Mouse (Mus musculus): ENCODE measurements around the gene Cant1. TPM values are rescaled to one million over a fixed set of nuclear protein-coding genes. Genes with fewer than 3 reads are reported as not detected.

Cant1 gene
- polyA plus RNA-seq, 1 experiment from 2014 or later, result 22.5 TPM

DNA sequence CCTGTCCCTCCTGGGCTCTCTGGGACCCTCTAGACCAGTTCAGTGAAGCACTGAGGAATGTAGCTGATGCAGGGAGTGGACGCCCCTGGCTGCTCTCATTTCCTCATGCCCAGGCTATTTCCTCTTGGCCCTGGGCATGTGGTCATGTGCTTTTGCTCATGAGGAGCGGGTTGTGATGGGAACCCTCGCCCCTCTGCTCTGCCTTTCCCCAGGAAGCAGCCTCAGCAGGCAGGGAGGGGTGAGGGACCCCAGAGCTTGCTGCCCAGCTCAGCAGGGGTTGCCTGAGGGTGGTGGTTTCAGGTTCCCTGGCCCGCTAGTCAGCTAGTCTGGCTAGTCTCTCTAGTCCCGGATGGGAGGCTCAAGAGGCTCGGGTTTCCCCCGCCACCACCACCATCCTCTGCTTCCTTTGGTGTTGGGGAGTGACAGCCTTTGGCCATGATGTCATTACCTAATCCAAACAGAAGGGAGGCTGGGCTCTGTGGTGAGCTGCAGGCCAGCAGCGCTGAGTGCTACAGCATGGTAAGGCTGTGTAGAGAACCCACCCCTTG lies 55.8 kb downstream of the Cant1 start:
- 5% methylated on average over 8 of the region's 8 CpGs for WGBS
- peak overlapping the region; percentile 90 for H3K27ac ChIP-seq (ENCODE audit: low read length)
- H3K9me3 ChIP-seq (replicated peaks; ENCODE audit: control insufficient read depth, low read length), result no peaks in the 10 kb centered on the region
- H3K4me3 ChIP-seq (replicated peaks; ENCODE audit: low read length), result no peak overlapping the region
- H3K27me3 ChIP-seq (ENCODE audit: control insufficient read depth, insufficient read depth, low read length), result no peaks in the 10 kb centered on the region
- H3K9ac ChIP-seq (ENCODE audit: low read length), result peak overlapping the region; percentile 65
- peak; percentile 86 for ATAC-seq (ENCODE audit: insufficient read depth, low FRiP score)
- H3K4me2 ChIP-seq (ENCODE audit: low read depth, low read length), result peak overlapping the region; percentile 41
- no peaks in the 10 kb centered on the region for H3K36me3 ChIP-seq (ENCODE audit: control insufficient read depth, insufficient read depth, low read length)
- H3K4me1 ChIP-seq (ENCODE audit: control insufficient read depth, insufficient read depth, low read length), result peaks cover 40% of the 10 kb centered on the region

DNA sequence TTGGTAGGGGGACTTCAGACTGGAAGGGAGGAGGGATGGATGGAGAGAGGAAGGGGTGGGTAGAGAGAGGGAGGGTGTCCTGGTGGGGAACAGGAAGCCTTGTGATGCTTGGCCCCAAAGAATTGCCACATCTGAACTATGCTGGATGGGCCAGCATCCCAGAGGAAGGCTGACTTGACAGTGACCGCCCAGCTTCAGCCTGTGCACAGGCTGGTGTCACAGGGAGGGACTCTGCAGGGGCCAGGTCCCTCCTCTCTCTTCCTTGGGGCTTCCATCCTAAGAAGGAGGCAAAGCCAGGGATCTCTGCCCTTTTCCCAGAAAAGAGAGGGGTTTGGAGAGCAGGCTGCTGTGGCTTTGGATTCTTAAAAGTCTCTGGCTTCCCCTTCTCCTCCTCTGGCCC lies 56.4 kb downstream of the Cant1 start:
- Histone ChIP-seq H3K9ac (ENCODE audit: low read length) (peak overlapping the region; percentile 65), H3K4me2 (ENCODE audit: low read depth, low read length) (no peak overlapping the region)

DNA sequence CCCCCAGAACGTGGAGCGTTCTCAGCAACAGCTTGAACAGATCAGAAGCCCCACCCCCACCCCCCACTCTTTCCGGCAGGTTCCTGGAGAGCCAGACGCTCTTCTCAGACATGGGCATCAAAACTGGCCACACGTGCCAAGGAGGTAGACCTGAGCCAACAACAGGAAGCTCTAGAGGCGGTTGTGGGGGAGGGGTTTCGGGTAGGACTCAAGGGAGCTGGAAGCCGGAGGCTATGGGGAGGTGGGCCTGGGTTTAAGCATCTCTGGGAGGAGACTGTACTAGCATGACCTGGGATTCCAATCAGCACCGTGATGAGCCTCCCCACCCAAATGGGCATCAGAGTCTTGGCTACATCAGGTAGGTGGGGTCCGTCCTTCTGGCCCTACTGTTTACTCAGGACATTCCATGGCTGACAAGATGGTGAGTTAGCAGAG lies 58.0 kb downstream of the Cant1 start:
- Histone ChIP-seq H3K27ac (ENCODE audit: low read length) (no peak overlapping the region; the same call in 1 of the 2 replicates), H3K4me2 (ENCODE audit: low read depth, low read length) (peak overlapping the region; percentile 21; the same call in 1 of the 2 replicates), H3K27me3 (ENCODE audit: control insufficient read depth, insufficient read depth, low read length) (no peaks in the 10 kb centered on the region), H3K36me3 (ENCODE audit: control insufficient read depth, insufficient read depth, low read length) (no peaks in the 10 kb centered on the region), H3K4me1 (ENCODE audit: control insufficient read depth, insufficient read depth, low read length) (peaks cover 38% of the 10 kb centered on the region), H3K9ac (ENCODE audit: low read length) (no peak overlapping the region), H3K9me3 (replicated peaks; ENCODE audit: control insufficient read depth, low read length) (no peaks in the 10 kb centered on the region), H3K4me3 (replicated peaks; ENCODE audit: low read length) (no peak overlapping the region)
- WGBS, result 22% methylated on average over 10 of the region's 10 CpGs
- no peak for ATAC-seq (ENCODE audit: insufficient read depth, low FRiP score)

More for the DNA sequence above, 56.4 kb downstream of the Cant1 start:
- Histone ChIP-seq H3K4me3 (replicated peaks; ENCODE audit: low read length) (no peak overlapping the region), H3K4me1 (ENCODE audit: control insufficient read depth, insufficient read depth, low read length) (peaks cover 40% of the 10 kb centered on the region), H3K9me3 (replicated peaks; ENCODE audit: control insufficient read depth, low read length) (no peaks in the 10 kb centered on the region), H3K36me3 (ENCODE audit: control insufficient read depth, insufficient read depth, low read length) (no peaks in the 10 kb centered on the region), H3K27me3 (ENCODE audit: control insufficient read depth, insufficient read depth, low read length) (no peaks in the 10 kb centered on the region), H3K27ac (ENCODE audit: low read length) (peak overlapping the region; percentile 90)
- 50% methylated on average over 1 of the region's 1 CpGs for WGBS
- no peak for ATAC-seq (ENCODE audit: insufficient read depth, low FRiP score)

DNA sequence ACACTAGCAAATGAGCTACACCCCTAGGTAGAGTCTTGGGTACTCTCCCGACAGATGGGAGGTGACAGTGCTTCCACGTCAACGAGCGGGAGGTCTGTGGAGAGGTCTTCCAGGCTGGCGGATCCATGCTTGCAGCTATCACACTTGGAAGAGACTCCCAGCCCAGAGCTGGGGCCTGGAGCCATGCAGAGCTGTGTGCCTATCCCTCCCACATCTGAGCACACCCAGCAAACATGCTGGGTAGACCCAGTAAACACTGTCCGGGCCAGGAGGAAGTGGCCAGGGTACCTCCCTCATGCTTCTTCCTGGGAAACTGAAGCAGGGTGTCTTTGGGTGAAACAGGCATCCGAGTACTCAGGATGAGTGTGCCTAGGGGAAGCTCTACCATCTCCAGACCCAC lies 58.4 kb downstream of the Cant1 start:
- Histone ChIP-seq H3K9ac (ENCODE audit: low read length) (no peak overlapping the region), H3K36me3 (ENCODE audit: control insufficient read depth, insufficient read depth, low read length) (no peaks in the 10 kb centered on the region), H3K4me3 (replicated peaks; ENCODE audit: low read length) (no peak overlapping the region), H3K9me3 (replicated peaks; ENCODE audit: control insufficient read depth, low read length) (no peaks in the 10 kb centered on the region), H3K4me2 (ENCODE audit: low read depth, low read length) (no peak overlapping the region; the same call in 1 of the 2 replicates), H3K27me3 (ENCODE audit: control insufficient read depth, insufficient read depth, low read length) (no peaks in the 10 kb centered on the region), H3K4me1 (ENCODE audit: control insufficient read depth, insufficient read depth, low read length) (peaks cover 42% of the 10 kb centered on the region), H3K27ac (ENCODE audit: low read length) (no peak overlapping the region; the same call in 1 of the 2 replicates)
- 58% methylated on average over 7 of the region's 7 CpGs for WGBS
- no peak for ATAC-seq (ENCODE audit: insufficient read depth, low FRiP score)

Other genes with a start within 250 kb of the Cant1 start
- gene Cyth1, start 170.5 kb downstream of the Cant1 start, polyA plus RNA-seq (2015; fragmentation: Nextera tagmentation; extraction: Ambion mirVana), result 10.6 and 12.2 TPM in 2 replicates
- 18.0 and 18.2 TPM in 2 replicates for gene Usp36, start 128.8 kb downstream of the Cant1 start, polyA plus RNA-seq (2015; fragmentation: Nextera tagmentation; extraction: Ambion mirVana)
- 0.36 and 0.55 TPM in 2 replicates for gene Cep295nl, start 76.6 kb downstream of the Cant1 start, polyA plus RNA-seq (2015; fragmentation: Nextera tagmentation; extraction: Ambion mirVana)
- 66.5 and 66.7 TPM in 2 replicates for gene Timp2, start 63.3 kb downstream of the Cant1 start, polyA plus RNA-seq (2015; fragmentation: Nextera tagmentation; extraction: Ambion mirVana)
- 59.8 and 75.8 TPM in 2 replicates for gene Lgals3bp, start 17.0 kb downstream of the Cant1 start, polyA plus RNA-seq (2015; fragmentation: Nextera tagmentation; extraction: Ambion mirVana)
- 9.5 and 10.4 TPM in 2 replicates for gene C1qtnf1, start 9.1 kb upstream of the Cant1 start, polyA plus RNA-seq (2015; fragmentation: Nextera tagmentation; extraction: Ambion mirVana)
- gene Engase, start 57.7 kb upstream of the Cant1 start, polyA plus RNA-seq (2015; fragmentation: Nextera tagmentation; extraction: Ambion mirVana), result 10.0 and 11.3 TPM in 2 replicates